Mouse (Mus musculus) forebrain, embryonic 10.5 days (tissue): ENCODE results near the gene Sh2b3. TPM values are rescaled to one million over a fixed set of nuclear protein-coding genes. Genes with fewer than 3 reads are reported as not detected.

Source experiments
- DNase-seq: peaks from one replicate; pipeline ENCODE4 v3.0.0-alpha.2; 2017; ENCODE audit warnings: low spot score; ENCODE audit errors: extremely low spot score
- H3K27ac ChIP-seq: fragments of 300-500 bp; sonication (generic); 2 replicates; pipeline ENCODE4 v1.5.1; 2016; ENCODE audit warnings: mild to moderate bottlenecking
- H3K27me3 ChIP-seq: fragments of 300-500 bp; sonication (generic); 2 replicates; pipeline ENCODE4 v1.6.1; 2016; ENCODE audit warnings: mild to moderate bottlenecking; ENCODE audit not compliant: poor library complexity, severe bottlenecking
- H3K36me3 ChIP-seq: fragments of 300-500 bp; sonication (generic); replicated peaks from 2 replicates; pipeline ENCODE4 v1.6.1; 2016; ENCODE audit warnings: mild to moderate bottlenecking, moderate library complexity
- H3K4me1 ChIP-seq: fragments of 300-500 bp; sonication (generic); 2 replicates; pipeline ENCODE4 v1.6.1; 2016
- H3K4me3 ChIP-seq: fragments of 300-500 bp; sonication (generic); 2 replicates; pipeline ENCODE4 v1.5.1; 2016; ENCODE audit warnings: mild to moderate bottlenecking, moderate library complexity
- H3K9me3 ChIP-seq: fragments of 300-500 bp; sonication (generic); 2 replicates; pipeline ENCODE4 v1.6.1; 2016; ENCODE audit warnings: mild to moderate bottlenecking, moderate library complexity
- WGBS: fragments of 180-500 bp; shearing (Covaris S2); methylation state at CpG from one replicate; pipeline ENCODE4 v1.1.7; 2016; 5-methylcytosine and 5-hydroxymethylcytosine counted together
- microRNA-seq: library from miRNA; unstranded; fragments of <30 nt; microRNA quantifications from one replicate; pipeline ENCODE4, GENCODE M21; 2017
- polyA plus RNA-seq: library from polyadenylated mRNA; unstranded; fragments of >200 nt; fragmentation: Nextera tagmentation; extraction: Ambion mirVana; gene quantifications from 2 replicates; pipeline ENCODE4 v1.2.1, GENCODE M21; 2016

The Sh2b3 gene
- polyA plus RNA-seq, 1 experiment from 2014 or later: 5.4 TPM

GRCm38 (mm10) chr5:121795800-121796199 lies 41.6 kb downstream of the Sh2b3 start:
- no peaks in the 10 kb centered on the region for H3K4me1 ChIP-seq
- WGBS: 96% methylated on average over 3 of the region's 3 CpGs
- H3K4me3 ChIP-seq: no peak overlapping the region
- no peak overlapping the region for H3K27ac ChIP-seq
- no peaks in the 10 kb centered on the region for H3K9me3 ChIP-seq
- H3K36me3 ChIP-seq: peaks cover 98% of the 10 kb centered on the region
- no peak for DNase-seq
- no peaks in the 10 kb centered on the region for H3K27me3 ChIP-seq

- Histone ChIP-seq H3K4me1 (no peaks in the 10 kb centered on the region), H3K9me3 (no peaks in the 10 kb centered on the region), H3K27ac (no peak overlapping the region), H3K4me3 (no peak overlapping the region), H3K27me3 (no peaks in the 10 kb centered on the region), H3K36me3 (peaks cover 98% of the 10 kb centered on the region)
- WGBS: 89% methylated on average over 5 of the region's 5 CpGs
- DNase-seq: no peak
Observed at GRCm38 (mm10) chr5:121791026-121791425, 46.4 kb downstream of the Sh2b3 start.

DNA sequence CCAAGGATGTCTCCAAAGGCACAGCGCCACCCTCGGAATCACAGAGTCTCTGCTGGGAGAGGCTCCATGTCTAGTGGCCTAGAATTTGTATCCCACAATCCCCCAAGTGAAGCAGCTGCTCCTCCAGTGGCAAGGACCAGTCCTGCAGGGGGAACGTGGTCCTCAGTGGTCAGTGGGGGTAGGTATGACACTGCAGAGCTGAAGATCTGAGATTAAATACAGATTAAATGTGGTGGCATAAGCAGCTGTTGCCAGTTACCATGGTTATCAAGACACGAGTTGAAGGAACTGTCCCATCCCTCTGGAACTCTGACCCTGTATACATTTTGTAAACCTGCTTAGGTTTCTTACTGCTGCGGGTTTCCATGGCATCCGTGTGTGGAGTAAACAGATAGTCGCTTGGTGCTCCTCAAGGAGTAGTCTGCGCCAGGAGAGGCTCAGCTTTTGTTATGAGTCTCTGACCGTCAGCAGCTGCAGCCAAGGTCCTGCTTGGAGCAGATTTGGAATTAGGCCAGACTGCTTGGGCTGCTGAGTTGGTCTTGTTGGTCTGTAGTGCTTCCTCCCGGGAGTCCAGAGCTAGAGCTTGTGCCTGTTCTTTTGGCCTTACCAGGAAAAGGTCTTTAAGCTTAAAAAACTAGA lies 53.5 kb downstream of the Sh2b3 start:
- Histone ChIP-seq H3K4me1 (no peaks in the 10 kb centered on the region), H3K4me3 (no peak overlapping the region), H3K27me3 (no peaks in the 10 kb centered on the region), H3K36me3 (peaks cover 99% of the 10 kb centered on the region), H3K27ac (no peak overlapping the region), H3K9me3 (no peaks in the 10 kb centered on the region)
- no peak for DNase-seq
- 87% methylated on average over 10 of the region's 10 CpGs for WGBS

DNA sequence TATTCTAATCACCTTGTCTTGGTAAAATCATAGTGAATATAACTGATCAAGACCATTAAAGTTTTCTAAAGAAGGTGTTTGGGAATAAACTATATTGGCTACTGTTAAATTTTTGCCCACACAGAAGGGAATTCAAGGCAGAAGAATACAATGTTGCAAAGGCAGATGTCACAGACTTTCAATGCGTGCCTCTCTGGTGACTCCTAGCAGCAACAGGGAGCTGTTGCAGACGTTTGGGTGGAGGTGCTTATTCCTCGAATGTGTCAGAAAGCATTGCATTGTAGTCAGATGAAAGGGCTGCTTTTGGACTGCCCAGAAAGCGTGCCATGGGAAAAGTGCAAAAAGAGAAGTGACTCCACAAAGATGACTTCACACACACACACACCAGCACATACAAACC lies 55.0 kb downstream of the Sh2b3 start:
- Histone ChIP-seq H3K36me3 (peaks cover 99% of the 10 kb centered on the region), H3K4me3 (no peak overlapping the region), H3K27ac (no peak overlapping the region), H3K9me3 (no peaks in the 10 kb centered on the region), H3K27me3 (no peaks in the 10 kb centered on the region), H3K4me1 (no peaks in the 10 kb centered on the region)
- 73% methylated on average over 4 of the region's 4 CpGs for WGBS
- DNase-seq: no peak

DNA sequence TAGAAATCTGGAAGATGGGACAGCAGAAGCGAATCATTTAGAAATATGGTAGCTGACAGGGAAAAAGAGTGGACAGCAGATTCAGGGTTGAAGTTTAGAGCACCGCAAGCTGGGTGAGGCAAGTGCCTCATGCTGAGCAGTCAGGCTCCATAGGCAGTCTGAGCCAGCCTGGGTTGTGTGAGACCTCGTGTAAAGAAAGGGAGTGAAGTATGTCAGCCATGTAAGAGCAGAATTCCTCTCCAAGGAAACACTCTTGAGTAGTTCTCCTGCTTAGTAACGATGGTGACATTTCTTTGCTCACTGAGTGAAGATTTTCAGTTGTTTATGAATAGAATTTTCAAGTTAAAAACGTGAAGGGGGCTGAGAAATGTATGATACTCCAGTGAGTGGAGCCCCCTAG lies 57.3 kb downstream of the Sh2b3 start:
- Histone ChIP-seq H3K27me3 (no peaks in the 10 kb centered on the region), H3K36me3 (peaks cover 99% of the 10 kb centered on the region), H3K4me3 (no peak overlapping the region), H3K9me3 (no peaks in the 10 kb centered on the region), H3K27ac (no peak overlapping the region), H3K4me1 (no peaks in the 10 kb centered on the region)
- DNase-seq: no peak
- 86% methylated on average over 5 of the region's 5 CpGs for WGBS

DNA sequence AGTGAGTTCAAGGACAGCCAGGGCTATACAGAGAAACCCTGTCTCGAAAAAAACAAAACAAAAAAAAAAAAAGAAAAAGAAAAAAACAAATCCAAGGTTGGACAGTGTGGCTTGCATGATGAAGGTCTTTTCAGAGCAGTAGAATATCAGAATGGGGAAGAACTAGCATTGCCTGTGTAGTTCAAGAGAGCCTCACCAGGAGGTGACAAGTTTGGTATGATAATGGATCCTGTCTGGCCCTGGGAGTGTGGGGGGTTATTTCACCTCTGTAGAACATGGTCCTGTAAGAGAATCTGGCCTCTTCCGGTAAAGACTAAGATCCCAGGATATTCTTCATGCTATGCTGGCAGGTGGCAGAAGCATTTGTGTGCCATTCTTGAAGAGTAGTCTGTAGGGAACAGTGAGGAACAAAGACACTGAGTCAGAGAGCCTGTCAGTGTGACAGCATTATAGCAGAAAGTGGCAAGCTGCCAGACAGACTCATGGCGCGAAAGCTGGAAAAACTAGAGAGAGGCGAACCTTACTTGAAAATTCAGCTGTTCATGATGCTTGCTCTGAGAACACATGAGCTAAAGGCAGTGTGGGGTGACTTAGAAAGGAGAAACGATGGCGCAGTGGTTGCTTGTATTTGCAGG lies 58.8 kb downstream of the Sh2b3 start:
- no peaks in the 10 kb centered on the region for H3K4me1 ChIP-seq
- H3K36me3 ChIP-seq: peaks cover 99% of the 10 kb centered on the region
- no peaks in the 10 kb centered on the region for H3K9me3 ChIP-seq
- no peak for DNase-seq
- H3K27ac ChIP-seq: no peak overlapping the region
- no peaks in the 10 kb centered on the region for H3K27me3 ChIP-seq
- WGBS: 96% methylated on average over 7 of the region's 7 CpGs
- no peak overlapping the region for H3K4me3 ChIP-seq

DNA sequence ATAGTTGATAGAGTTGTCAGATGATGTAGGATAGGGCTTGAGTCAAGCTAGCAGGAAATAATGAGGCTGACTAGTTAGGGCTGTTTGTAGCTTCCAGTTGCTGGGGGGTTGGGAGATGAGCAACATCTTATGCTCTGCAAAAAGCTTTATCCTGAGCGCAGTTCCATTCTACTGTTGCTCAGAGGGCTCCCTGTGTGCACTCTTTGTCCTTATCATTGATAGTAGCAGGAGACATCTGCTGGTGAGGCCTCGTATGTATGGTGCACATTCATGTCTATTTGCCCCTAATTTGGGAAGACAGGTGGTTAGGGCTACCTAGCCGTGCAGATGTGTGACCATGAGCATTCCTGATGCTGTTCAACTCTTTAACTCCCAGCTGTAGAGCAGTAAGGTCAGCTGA lies 65.8 kb downstream of the Sh2b3 start:
- Histone ChIP-seq H3K27ac (no peak overlapping the region), H3K9me3 (no peaks in the 10 kb centered on the region), H3K4me1 (no peaks in the 10 kb centered on the region), H3K36me3 (peaks cover 83% of the 10 kb centered on the region), H3K4me3 (no peak overlapping the region), H3K27me3 (no peaks in the 10 kb centered on the region)
- 95% methylated on average over 3 of the region's 3 CpGs for WGBS
- no peak for DNase-seq

- Histone ChIP-seq H3K27me3 (no peaks in the 10 kb centered on the region), H3K9me3 (no peaks in the 10 kb centered on the region), H3K27ac (no peak overlapping the region), H3K36me3 (peaks cover 81% of the 10 kb centered on the region), H3K4me3 (no peak overlapping the region), H3K4me1 (no peaks in the 10 kb centered on the region)
- DNase-seq: no peak
- WGBS: 89% methylated on average over 7 of the region's 7 CpGs
Observed at GRCm38 (mm10) chr5:121769827-121770226, 67.6 kb downstream of the Sh2b3 start.

DNA sequence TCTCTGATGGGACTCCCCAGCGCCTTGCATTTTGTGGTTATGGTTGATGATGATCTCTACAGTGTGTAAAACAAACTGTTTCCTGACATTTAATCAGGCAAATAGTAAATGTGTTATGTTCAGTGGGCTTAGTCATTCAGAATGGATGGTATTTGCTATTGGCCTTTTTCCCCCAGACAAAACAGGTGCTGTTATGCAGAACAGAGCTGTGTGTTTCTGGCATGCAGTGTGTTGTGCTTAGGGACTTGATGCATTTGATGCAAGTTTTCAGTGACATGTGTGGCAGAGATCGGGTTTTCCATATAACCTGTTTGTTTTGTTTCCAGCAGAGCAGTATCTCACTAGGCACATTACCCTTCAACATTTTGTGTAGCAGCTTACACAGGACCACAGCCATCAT lies 69.9 kb downstream of the Sh2b3 start:
- Histone ChIP-seq H3K4me1 (no peaks in the 10 kb centered on the region), H3K27me3 (no peaks in the 10 kb centered on the region), H3K27ac (no peak overlapping the region), H3K36me3 (peaks cover 74% of the 10 kb centered on the region), H3K9me3 (no peaks in the 10 kb centered on the region), H3K4me3 (no peak overlapping the region)
- 90% methylated on average over 2 of the region's 2 CpGs for WGBS
- DNase-seq: no peak

DNA sequence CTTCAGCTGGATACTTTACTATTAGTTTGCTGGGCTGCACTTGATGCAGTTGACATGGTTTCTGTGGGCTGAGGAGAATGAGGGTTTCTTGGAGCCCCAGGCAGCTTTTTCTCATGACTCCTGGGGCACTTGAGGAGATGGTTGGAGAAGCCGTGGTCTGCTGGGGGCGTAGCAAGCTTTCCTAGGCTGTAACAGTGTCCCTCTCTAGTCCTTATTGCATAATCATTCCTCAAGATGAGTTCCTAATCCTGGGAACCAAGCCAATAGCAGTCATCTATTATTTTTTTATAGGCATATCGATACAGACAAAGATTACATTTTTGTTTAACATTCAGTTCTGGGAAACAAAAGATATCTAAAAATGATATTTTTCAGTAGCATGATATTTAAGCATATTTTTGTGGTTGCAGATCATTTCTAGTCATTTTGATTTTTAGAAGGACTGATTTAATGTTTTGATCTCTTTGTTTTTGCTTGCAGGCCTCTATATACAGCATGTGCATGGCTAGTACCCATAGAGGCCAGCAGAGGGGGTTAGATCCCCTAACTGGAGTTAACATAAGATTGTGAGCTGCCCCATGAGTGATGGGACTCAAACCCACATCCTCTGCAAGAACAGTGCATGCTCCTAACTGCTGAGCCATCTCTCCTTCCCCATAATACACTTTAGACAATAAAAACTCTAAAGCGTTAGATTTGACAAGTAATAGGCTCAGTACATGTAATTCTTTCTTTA lies 71.2 kb downstream of the Sh2b3 start:
- Histone ChIP-seq H3K27me3 (no peaks in the 10 kb centered on the region), H3K4me3 (no peak overlapping the region), H3K27ac (no peak overlapping the region), H3K4me1 (no peaks in the 10 kb centered on the region), H3K9me3 (no peaks in the 10 kb centered on the region), H3K36me3 (peaks cover 74% of the 10 kb centered on the region)
- no peak for DNase-seq
- 97% methylated on average over 4 of the region's 4 CpGs for WGBS

Small RNA genes within 50 kb of the gene (microRNA-seq; reads per million reads assigned to microRNA genes)
- not detected for gene Mir7031

Other genes with a start within 250 kb of the Sh2b3 start
- gene Aldh2, start 243.8 kb downstream of the Sh2b3 start, polyA plus RNA-seq: 125 TPM in 2 replicates
- 2.7 and 3.0 TPM in 2 replicates for gene Acad12, start 218.7 kb downstream of the Sh2b3 start, polyA plus RNA-seq
- gene Acad10, start 177.1 kb downstream of the Sh2b3 start, polyA plus RNA-seq: 2.0 TPM in 2 replicates
- gene Brap, start 177.1 kb downstream of the Sh2b3 start, polyA plus RNA-seq: 33.9 and 39.7 TPM in 2 replicates
- gene Atxn2, start 126.3 kb downstream of the Sh2b3 start, polyA plus RNA-seq: 41.0 and 41.1 TPM in 2 replicates
- gene Pheta1, start 11.3 kb upstream of the Sh2b3 start, polyA plus RNA-seq: 45.3 and 47.8 TPM in 2 replicates
- gene Cux2, start 212.5 kb upstream of the Sh2b3 start, polyA plus RNA-seq: 5.0 and 6.5 TPM in 2 replicates